Mouse (Mus musculus) neural tube, embryonic 11.5 days (tissue): ENCODE measurements at regions not wholly inside any gene's neighbourhood (a gene's known extent, or its start where the extent isn't known, plus 50 kb on each side); places are given as distances from the start of the nearest gene placed in this dataset.

ENCODE experiments used
- ATAC-seq: fragments of 200-750 bp; cut with Nextera tagmentation; 2 replicates; pipeline ENCODE4 v1.8.0; 2017; ENCODE audit warnings: moderate number of reproducible peaks, mild to moderate bottlenecking, moderate TSS enrichment, moderate library complexity; ENCODE audit not compliant: insufficient read depth, low FRiP score, low TSS enrichment
- DNase-seq: peaks from one replicate; pipeline ENCODE4 v3.0.0-alpha.2; 2015; ENCODE audit warnings: low spot score
- H3K27ac ChIP-seq: fragments of 300-500 bp; sonication (generic); 2 replicates; pipeline ENCODE4 v1.5.1; 2014; ENCODE audit warnings: low read depth, mild to moderate bottlenecking, low read length
- H3K27me3 ChIP-seq: fragments of 300-500 bp; sonication (generic); 2 replicates; pipeline ENCODE4 v1.6.1; 2014; ENCODE audit warnings: mild to moderate bottlenecking, low read length, mixed read lengths; ENCODE audit not compliant: control insufficient read depth, insufficient read depth
- H3K36me3 ChIP-seq: fragments of 300-500 bp; sonication (generic); 2 replicates; pipeline ENCODE4 v1.6.1; 2014; ENCODE audit warnings: mild to moderate bottlenecking, low read length, moderate library complexity, mixed read lengths; ENCODE audit not compliant: control insufficient read depth, insufficient read depth
- H3K4me1 ChIP-seq: fragments of 300-500 bp; sonication (generic); 2 replicates; pipeline ENCODE4 v1.6.1; 2014; ENCODE audit warnings: low read length, mixed read lengths; ENCODE audit not compliant: control insufficient read depth, insufficient read depth
- H3K4me2 ChIP-seq: fragments of 300-500 bp; sonication (generic); 2 replicates; pipeline ENCODE4 v1.6.1; 2014; ENCODE audit warnings: low read depth, mild to moderate bottlenecking, moderate library complexity
- H3K4me3 ChIP-seq: fragments of 300-500 bp; sonication (generic); 2 replicates; pipeline ENCODE4 v1.5.1; 2014; ENCODE audit warnings: low read depth, low read length
- H3K9ac ChIP-seq: fragments of 300-500 bp; sonication (generic); 2 replicates; pipeline ENCODE4 v1.6.1; 2014; ENCODE audit warnings: mild to moderate bottlenecking, low read length
- H3K9me3 ChIP-seq: fragments of 300-500 bp; sonication (generic); 2 replicates; pipeline ENCODE4 v1.6.1; 2016; ENCODE audit warnings: low read length; ENCODE audit not compliant: control insufficient read depth
- WGBS: fragments of 180-500 bp; shearing (Covaris S2); extraction: QIAGEN DNeasy Blood & Tissue Kit; methylation state at CpG from one replicate; pipeline ENCODE4 v1.1.7; 2014; 5-methylcytosine and 5-hydroxymethylcytosine counted together

- Histone ChIP-seq H3K27me3 (no peaks in the 10 kb centered on the region), H3K36me3 (no peaks in the 10 kb centered on the region), H3K4me2 (no peak overlapping the region), H3K9me3 (no peaks in the 10 kb centered on the region), H3K4me1 (no peaks in the 10 kb centered on the region), H3K4me3 (no peak overlapping the region), H3K9ac (no peak overlapping the region), H3K27ac (no peak overlapping the region)
- ATAC-seq = no peak
- no peak for DNase-seq
- WGBS = 77% methylated on average over 5 of the region's 5 CpGs
Observed at GRCm38 (mm10) chr4:52666768-52667480, 70.8 kb downstream of the Toporsl start.

GRCm38 (mm10) chr4:52709563-52709962 lies 104.8 kb upstream of the Olfr275 start:
- H3K36me3 ChIP-seq = no peaks in the 10 kb centered on the region
- DNase-seq = no peak
- H3K4me1 ChIP-seq = no peaks in the 10 kb centered on the region
- ATAC-seq = no peak
- H3K4me3 ChIP-seq = no peak overlapping the region
- 76% methylated on average over 2 of the region's 2 CpGs for WGBS
- H3K27ac ChIP-seq = no peak overlapping the region
- H3K27me3 ChIP-seq = no peaks in the 10 kb centered on the region
- no peak overlapping the region for H3K4me2 ChIP-seq
- no peaks in the 10 kb centered on the region for H3K9me3 ChIP-seq
- no peak overlapping the region for H3K9ac ChIP-seq

- Histone ChIP-seq H3K4me3 (no peak overlapping the region), H3K4me1 (no peaks in the 10 kb centered on the region), H3K27me3 (no peaks in the 10 kb centered on the region), H3K36me3 (no peaks in the 10 kb centered on the region), H3K27ac (no peak overlapping the region), H3K9me3 (no peaks in the 10 kb centered on the region), H3K4me2 (no peak overlapping the region), H3K9ac (no peak overlapping the region)
- DNase-seq (no peak), ATAC-seq (0 out of 2 replicates have a peak, but pooled peaks have one; percentile 7)
- WGBS = 76% methylated on average over 6 of the region's 6 CpGs
Observed at GRCm38 (mm10) chr4:52726203-52726602, 88.2 kb upstream of the Olfr275 start.

- Histone ChIP-seq H3K27ac (no peak overlapping the region), H3K9me3 (no peaks in the 10 kb centered on the region), H3K4me2 (no peak overlapping the region), H3K4me3 (no peak overlapping the region), H3K4me1 (no peaks in the 10 kb centered on the region), H3K27me3 (no peaks in the 10 kb centered on the region), H3K36me3 (no peaks in the 10 kb centered on the region), H3K9ac (no peak overlapping the region)
- DNase-seq = peak; percentile 75
- ATAC-seq = peak; percentile 83
- 36% methylated on average over 14 of the region's 14 CpGs for WGBS
Observed at GRCm38 (mm10) chr4:52726625-52727297, 87.6 kb upstream of the Olfr275 start.

GRCm38 (mm10) chr4:52733141-52733540 lies 81.3 kb upstream of the Olfr275 start:
- no peaks in the 10 kb centered on the region for H3K36me3 ChIP-seq
- H3K27me3 ChIP-seq = no peaks in the 10 kb centered on the region
- no peak overlapping the region for H3K4me3 ChIP-seq
- no peak overlapping the region for H3K4me2 ChIP-seq
- H3K9me3 ChIP-seq = no peaks in the 10 kb centered on the region
- no peak for ATAC-seq
- no peak overlapping the region for H3K27ac ChIP-seq
- WGBS = 92% methylated on average over 8 of the region's 8 CpGs
- no peaks in the 10 kb centered on the region for H3K4me1 ChIP-seq
- H3K9ac ChIP-seq = no peak overlapping the region
- no peak for DNase-seq

- ATAC-seq (no peak), DNase-seq (no peak)
- H3K9ac ChIP-seq = no peak overlapping the region
- no peaks in the 10 kb centered on the region for H3K9me3 ChIP-seq
- H3K27me3 ChIP-seq = no peaks in the 10 kb centered on the region
- H3K36me3 ChIP-seq = no peaks in the 10 kb centered on the region
- H3K4me3 ChIP-seq = no peak overlapping the region
- no peak overlapping the region for H3K27ac ChIP-seq
- no peaks in the 10 kb centered on the region for H3K4me1 ChIP-seq
- H3K4me2 ChIP-seq = no peak overlapping the region
- 81% methylated on average over 9 of the region's 9 CpGs for WGBS
Observed at GRCm38 (mm10) chr4:52739543-52740474, 74.6 kb upstream of the Olfr275 start.

GRCm38 (mm10) chr4:52752838-52753509 lies 61.4 kb upstream of the Olfr275 start:
- no peaks in the 10 kb centered on the region for H3K9me3 ChIP-seq
- no peak overlapping the region for H3K4me2 ChIP-seq
- H3K9ac ChIP-seq = no peak overlapping the region
- ATAC-seq (no peak; the same call in 1 of the 2 replicates), DNase-seq (no peak)
- H3K36me3 ChIP-seq = no peaks in the 10 kb centered on the region
- H3K27ac ChIP-seq = no peak overlapping the region
- no peak overlapping the region for H3K4me3 ChIP-seq
- WGBS = 72% methylated on average over 8 of the region's 8 CpGs
- H3K4me1 ChIP-seq = no peaks in the 10 kb centered on the region
- H3K27me3 ChIP-seq = no peaks in the 10 kb centered on the region
